Mouse (Mus musculus) brain, embryonic 14.5 days (tissue): Measurements from ENCODE around the gene Lad1.

ENCODE experiments used
- CTCF ChIP-seq: fragments of 200-500 bp; IDR thresholded peaks from 2 replicates; pipeline ENCODE4 v1.5.1; 2012; ENCODE audit warnings: inconsistent platforms, mild to moderate bottlenecking, moderate library complexity, borderline replicate concordance; ENCODE audit not compliant: insufficient read depth, insufficient read length; ENCODE audit errors: extremely low read depth
- POLR2A ChIP-seq: fragments of 200-500 bp; IDR thresholded peaks from 2 replicates; pipeline ENCODE4 v1.6.1; 2012; ENCODE audit warnings: mild to moderate bottlenecking, inconsistent platforms, borderline replicate concordance; ENCODE audit not compliant: poor library complexity, insufficient read depth, insufficient read length, severe bottlenecking; ENCODE audit errors: extremely low read depth

GRCm38 (mm10) chr1:135838626-135839025, 20.2 kb downstream of the Lad1 start:
- TF ChIP-seq POLR2A = no peak
- TF ChIP-seq CTCF = no peak
